Mouse (Mus musculus): ENCODE measurements around the gene Gng7.
"Not testable (repeated sequence)": the region's sequence is repeated elsewhere in the genome, so short reads cannot be mapped to it uniquely, and the experiment has no call there.

Gene Gng7

DNA sequence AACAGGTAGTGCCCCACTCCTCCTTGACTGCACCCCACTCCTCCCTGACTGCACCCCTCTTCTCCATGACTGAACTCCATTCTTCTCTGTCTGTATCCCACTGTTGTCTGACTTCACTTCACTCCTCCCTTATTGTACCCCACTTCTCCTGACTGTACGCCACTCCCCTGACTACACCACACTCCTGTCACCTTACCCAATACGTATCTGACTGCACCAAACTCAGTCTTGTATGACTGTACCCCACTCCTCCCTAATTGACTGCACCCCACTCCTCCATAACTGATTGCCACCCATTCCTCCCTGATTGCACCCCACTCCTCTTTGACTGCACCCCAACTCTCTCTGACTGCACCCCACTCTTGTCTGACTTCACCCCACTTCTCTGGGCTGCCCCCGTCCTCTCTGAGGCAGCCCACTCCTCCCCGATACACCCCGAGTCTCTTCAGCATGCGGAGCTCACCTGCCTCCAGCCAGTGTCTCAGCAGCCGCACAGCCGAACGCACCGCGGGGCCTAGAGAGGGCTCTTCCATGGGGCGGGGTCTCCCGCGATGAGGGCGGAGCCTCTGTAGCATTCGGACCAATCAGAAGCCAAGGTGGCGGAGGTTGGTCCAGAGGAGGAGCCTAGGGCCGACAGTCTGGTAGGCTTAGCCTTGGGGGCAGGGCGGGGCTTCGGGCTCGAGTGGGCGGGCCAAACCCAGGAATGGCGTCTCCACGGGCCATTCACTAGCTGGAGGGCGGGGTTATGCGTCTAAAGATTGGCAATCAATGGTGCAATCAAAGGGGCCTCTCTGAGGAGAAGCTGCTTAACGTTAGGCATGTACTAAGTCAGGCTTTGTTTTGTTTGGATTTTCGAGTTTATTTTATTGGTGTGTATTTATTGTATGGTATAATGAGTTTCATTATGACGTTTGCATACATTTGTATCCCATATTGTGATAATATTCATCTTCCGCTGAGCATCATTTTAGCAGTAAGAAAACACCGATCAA lies at the start of gene Gng7:
Gng7 (minus strand) TSS at position 553 of the 992 bp plus-strand sequence.
- in situ Hi-C loops (cut with MboI, MseI) = no loop called here

DNA sequence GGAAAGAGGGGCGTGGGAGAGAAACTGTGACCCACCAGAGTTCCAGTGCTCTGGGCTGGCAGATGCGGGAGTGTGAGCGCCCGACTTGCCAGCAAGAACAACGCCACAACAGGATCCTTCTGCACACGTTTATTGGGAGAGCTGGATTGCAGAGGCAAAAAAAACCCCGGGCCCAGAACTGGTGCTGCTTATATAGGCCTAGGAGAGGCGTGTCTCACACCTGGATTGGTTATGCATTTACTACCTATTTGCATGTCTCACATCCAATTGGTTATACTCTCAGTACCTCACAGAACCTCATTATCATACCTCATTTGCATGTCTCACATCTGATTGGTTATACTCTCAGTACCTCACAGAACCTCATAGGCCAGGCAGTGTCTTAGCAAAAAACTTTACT lies 49.8 kb upstream of the Gng7 start:
- in situ Hi-C loops (cut with MboI, MseI) = not testable (repeated sequence)

DNA sequence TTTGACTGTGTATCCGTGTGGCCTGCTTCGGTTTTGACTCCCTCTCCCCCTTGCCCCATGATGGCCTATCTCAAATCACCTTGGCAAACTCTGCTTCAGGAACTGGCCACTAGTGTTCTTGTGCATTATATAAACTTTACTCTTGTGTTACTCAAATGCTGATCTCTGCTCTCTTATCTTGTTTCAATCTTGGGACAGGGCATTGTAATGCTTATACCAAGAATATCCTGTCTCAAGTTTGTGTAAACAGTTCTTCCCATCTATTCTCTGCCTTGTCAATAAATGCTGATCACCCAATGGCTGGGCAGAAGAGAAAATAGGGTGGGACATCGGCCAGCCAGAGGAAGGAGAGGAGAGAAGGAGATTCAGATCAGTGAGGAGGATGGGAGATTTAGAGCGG lies 48.0 kb upstream of the Gng7 start:
- in situ Hi-C loops (cut with MboI, MseI) = no loop called here

DNA sequence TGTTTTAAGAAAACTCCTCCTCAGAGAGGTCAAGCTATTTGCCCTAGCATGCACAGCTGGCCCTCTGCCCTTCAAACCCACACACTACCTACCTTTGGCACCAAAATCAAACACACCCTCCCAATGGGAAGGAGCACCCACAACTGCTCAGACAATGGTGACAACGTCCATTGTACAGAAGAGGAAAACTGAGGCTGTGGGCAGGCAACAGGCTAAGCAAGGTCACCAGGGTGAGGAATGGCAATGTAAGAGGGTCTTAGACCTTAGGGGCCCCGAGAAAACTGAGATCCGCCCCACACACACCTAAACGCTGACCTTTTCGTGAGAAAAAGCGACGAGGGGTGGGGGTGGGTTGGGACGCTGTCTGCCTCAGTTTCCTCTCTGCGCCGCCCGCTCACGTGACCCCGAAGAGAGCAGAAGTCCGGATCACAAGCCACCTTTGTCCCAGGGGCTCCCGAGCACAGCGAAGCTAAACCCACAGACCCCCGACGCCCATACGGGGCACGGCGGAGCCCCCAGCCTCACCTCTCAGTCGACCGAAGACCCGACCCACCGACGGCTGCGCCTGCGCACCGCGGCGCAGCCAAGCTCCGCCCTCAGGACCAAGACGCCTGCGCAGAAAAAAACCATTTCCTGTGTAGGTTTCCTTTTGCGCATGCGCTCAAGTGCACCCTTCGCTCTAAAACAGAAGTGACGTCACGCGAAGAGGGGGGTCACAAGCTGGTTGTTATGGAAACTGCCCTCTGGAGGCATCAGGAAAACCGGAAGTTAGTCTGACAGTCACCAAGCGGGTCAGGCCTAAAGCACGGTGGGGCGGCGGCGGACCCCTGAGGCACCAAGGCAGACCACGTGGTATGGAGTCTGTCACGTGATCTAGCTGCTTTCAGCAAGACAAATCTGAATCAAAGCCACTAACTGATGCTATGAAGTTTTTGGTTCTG lies 45.1 kb upstream of the Gng7 start, which contains the start of gene Sgta:
Sgta (minus strand) TSS at position 579 of the 941 bp plus-strand sequence.
- in situ Hi-C loops (cut with MboI, MseI) = loop anchor here (10.0 kb wide), 1 partner anchor 825 kb away; no protein-coding TSS in a partner anchor

DNA sequence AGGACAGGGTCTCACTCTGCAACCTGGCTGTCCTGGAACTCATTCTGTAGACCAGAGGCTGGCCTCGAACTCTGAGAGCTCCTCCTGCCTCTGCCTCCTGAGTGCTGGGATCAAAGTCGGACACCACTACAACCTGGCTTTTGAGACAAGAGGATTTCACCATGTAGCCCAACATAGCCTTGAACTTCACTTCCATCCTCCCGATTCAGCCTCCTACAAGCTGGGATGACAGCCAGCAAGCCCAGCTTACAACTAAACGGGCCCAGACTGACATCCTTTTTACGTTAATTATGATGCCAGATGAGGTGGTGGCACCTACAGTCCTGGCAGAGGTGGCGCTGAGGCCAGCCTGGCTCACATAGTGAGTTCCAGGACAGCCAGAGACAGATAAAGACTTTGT lies 44.2 kb upstream of the Gng7 start:
- in situ Hi-C loops (cut with MboI, MseI) = loop anchor here (10.0 kb wide), 1 partner anchor 824 kb away; no protein-coding TSS in a partner anchor

DNA sequence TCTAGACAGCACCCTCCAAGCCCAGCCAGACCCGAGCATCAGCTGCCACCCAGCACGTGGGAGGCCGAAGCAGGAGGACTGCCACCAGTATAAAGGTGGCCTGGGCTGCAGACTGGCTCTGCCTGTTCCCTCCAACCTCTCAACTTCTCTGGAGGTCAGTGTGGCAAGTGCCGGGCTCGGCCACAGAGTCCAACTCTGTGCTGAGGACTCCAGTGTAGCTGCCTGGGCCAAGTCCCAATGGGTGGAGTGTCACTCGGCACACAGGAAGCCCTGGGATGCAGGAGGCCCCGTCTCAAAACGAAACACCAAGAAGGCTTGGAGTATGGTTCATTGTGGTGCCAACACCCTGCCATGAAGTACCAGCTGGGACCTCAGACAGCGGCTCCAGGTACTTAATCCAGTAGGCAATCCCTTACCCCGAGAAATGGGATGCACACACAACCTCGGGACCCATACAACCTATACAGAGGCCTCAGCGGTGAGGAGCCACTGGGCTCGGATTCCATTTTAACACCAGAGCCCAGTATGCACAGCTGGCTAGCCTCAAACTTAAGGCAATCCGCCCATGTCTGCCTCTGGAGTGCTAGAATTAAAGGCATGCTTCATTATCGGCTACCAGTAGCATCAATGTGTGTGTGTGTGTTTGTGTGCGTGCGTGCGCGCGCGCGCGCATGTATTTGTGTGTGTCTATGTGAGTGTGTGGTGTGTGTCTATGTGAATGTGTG lies 42.8 kb upstream of the Gng7 start:
- in situ Hi-C loops (cut with MboI, MseI) = loop anchor here (10.0 kb wide), 1 partner anchor 823 kb away; no protein-coding TSS in a partner anchor

DNA sequence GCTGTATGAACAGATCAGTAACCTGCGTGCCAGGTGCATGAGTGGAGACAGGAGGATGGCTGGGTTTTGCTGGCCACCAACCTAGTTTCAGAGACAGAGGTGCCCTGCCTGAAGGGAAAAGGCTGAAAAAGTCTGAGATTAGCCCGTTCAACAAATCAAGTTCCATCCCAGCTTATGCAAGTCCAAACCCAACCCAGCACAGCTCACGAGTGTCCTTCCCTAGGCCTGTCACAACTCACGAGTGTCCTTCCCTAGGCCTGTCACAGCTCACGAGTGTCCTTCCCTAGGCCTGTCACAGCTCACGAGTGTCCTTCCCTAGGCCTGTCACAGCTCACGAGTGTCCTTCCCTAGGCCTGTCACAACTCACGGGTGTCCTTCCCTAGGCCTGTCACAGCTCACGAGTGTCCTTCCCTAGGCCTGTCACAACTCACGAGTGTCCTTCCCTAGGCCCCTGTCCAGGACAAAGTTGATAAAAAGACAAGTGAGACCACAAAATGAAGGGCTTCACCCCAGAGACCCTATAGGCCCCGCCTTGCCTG lies 41.1 kb upstream of the Gng7 start:
- in situ Hi-C loops (cut with MboI, MseI) = loop anchor here (10.0 kb wide), 1 partner anchor 821 kb away; no protein-coding TSS in a partner anchor

DNA sequence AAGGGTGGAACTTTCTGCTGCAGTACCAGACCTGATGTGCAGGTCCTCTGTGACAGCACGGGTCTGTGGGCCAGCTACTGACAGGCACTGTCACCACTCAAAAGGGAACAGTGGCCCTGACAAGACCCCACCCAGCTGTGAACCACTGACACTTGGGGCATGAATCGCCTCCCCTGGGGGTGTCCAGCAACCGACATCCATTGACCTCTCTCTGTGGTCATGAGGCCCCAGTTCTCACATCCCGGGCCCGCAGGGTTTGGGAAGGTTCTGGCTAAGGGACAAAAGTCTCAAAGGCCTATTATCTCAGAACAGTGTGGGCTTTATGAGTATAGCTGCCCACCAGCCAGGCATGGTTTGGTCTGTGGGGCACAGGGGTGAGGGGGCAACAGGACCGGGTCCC lies 40.4 kb upstream of the Gng7 start:
- in situ Hi-C loops (cut with MboI, MseI) = loop anchor here (10.0 kb wide), 1 partner anchor 820 kb away; no protein-coding TSS in a partner anchor

DNA sequence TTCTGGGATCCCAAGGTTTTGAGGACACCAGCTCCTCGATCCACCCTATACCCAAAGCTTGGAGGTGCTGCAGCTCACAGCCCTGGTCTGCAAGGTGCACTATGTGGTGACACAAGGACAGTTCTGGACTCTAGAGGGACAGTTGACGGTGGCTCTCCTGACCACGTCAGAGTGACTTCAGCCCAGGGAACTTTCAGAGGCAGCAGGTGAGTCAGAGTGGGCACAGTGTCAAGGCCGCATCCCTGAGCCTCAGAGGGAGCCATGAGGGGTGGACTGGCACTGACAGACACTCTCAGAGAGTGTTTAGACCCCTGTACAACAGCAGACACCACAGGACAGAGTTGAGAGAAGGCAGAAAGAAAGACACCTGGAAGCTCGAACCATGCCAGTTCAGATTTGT lies 37.8 kb upstream of the Gng7 start:
- in situ Hi-C loops (cut with MboI, MseI) = loop anchor here (10.0 kb wide), 1 partner anchor 818 kb away; no protein-coding TSS in a partner anchor

DNA sequence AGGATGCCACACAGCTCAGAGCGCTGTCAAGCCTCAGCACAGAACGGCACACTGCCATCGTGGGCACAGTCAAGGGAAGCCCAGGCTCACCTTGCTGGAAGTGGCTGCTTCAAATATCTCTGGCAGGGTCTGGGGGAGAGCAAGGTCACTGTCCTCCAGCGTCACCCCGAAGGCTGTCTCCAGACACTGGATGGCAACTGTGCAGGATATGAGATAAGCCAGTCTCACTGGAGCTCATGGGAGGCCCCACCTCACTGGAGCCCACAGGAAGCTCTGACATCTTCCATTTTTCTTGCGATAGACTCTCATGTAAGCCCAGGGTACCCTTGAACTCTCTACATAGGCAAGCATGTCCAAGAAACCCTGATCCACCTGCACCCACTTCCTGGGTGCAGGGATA lies 36.4 kb upstream of the Gng7 start:
- in situ Hi-C loops (cut with MboI, MseI) = loop anchor here (10.0 kb wide), 1 partner anchor 816 kb away; no protein-coding TSS in a partner anchor

DNA sequence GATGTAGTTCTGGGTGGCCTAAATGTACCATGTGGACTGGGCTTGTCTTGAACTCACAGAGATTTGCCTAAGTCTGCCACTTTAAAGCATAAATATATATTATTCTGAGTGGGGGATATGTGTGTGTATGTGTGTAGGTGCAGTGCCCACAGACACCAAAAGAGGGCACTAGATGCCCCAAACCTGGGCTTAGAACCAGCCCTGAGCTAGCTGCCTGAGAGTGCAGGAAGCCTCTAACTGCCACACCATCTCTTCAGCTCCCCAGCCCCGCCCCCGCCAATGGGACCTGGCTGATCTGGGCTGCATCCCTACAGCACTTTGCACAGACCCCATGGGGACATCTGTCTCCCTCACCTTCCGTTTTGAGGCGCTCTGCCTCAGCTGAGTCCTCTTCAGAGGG lies 35.9 kb upstream of the Gng7 start:
- in situ Hi-C loops (cut with MboI, MseI) = loop anchor here (10.0 kb wide), 1 partner anchor 816 kb away; no protein-coding TSS in a partner anchor

DNA sequence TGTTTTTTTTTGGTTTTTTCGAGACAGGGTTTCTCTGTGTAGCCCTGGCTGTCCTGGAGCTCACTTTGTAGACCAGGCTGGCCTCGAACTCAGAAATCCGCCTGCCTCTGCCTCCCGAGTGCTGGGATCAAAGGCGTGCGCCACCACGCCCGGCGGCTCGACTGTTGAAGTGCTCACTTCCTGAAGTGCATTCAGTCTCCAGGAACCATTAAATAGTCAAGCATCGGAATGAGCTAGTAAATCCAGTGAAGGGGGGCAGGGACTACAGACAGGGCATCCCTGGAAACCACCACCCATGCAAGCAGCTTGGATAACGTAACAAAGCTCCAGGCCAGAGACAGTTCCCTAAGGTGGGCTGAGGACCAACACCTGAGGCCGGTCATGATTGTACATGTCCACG lies 30.5 kb upstream of the Gng7 start:
- in situ Hi-C loops (cut with MboI, MseI) = not testable (repeated sequence)

DNA sequence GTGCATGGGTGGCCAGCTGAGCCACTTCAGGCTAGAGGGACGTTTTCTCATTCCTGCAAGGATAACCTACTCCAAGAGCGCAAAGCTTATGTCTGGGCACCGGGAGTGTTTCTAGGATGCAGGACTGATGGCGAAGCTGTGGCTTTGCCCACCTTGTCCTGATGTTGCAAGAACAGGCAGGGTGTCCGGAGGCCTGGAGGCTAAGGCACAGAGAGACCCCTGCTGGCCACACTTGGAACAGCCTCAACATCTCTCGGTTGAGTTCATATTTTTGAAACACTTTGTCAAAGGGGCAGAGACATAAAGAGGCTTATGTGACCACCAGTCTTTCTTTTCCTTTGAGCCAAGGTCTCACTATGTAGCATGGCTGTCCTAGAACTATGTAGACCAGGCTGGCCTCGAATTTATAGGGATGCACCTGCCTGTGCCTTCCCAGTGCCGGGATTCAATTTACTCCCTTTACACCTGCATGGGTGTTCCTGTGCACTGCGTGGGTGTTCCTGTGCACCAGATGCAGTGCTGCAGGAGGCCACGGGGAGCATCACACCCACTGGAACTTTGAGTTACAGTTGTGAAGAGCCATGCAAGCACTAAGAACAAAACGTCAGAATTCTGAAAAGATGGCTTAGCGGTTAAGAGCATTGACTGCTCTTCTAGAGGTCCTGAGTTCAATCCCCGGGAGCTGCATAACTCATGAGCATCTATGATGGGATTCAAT lies 26.9 kb upstream of the Gng7 start:
- in situ Hi-C loops (cut with MboI, MseI) = no loop called here

DNA sequence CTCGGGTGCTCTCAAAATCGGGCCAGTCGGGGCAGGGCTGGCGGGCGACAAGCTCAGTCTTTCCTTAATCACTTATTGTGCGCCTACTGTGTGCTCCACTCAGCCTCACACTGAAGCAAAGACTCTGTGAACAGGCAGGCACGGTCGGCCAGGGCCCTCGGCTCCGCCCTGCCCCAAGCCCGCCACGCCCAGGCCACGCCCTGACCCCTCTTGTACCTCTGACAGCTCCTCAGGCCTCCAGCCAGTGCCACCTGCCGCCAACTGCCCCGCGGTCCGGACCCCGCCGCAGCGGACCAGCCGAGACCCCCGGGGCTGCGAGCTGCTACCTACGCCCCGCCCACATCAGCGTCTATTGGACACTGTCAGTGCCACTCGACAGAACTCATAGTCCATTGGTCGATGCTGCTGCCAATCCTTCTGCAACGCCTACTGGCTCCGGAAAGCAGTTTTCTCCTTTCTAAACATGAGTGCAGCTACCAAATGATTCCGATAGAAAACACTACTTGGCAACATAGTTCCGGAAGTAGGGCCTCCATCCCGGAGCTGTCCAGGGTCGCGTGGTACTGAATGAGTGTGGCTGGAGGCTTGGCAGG lies 22.3 kb upstream of the Gng7 start, which contains the start of gene Slc39a3:
Slc39a3 (minus strand) TSS at position 439 of the 593 bp plus-strand sequence.
- in situ Hi-C loops (cut with MboI, MseI) = no loop called here

DNA sequence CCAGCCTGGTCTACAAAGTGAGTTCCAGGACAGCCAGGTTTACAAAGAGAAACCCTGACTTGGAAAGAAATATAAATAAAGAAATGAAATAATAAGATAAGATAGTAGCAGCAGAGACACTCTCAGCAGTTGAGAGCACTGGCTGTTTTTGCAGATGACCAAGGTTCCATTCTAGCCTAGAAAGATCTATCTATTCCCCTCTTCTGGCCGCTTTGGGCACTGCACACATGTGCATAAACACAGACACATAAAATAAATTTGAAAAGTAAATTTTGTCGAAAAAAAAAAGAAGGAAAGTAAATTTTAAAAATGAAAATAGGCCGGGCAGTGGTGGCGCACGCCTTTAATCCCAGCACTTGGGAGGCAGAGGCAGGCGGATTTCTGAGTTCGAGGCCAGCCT lies 21.5 kb upstream of the Gng7 start:
- in situ Hi-C loops (cut with MboI, MseI) = no loop called here

DNA sequence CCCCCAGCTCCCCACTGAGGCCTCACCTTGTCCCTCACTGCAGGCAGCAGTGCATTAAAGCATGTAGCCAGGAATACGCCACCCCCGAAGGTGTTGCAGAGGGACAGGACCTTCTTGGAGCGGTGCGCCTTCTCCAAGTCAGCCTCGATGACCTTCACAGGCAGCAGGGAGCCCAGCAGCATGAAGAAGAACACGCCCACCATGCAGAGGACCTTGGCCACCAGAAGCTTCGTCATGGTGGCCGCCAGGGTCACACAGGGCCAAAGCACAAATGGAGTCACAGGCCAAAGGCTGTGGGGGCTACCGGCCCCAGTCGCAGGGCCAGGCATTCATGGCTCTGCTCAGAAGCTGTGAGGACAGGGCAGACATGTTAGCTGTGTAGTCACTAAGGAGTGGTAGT lies 18.8 kb upstream of the Gng7 start:
- in situ Hi-C loops (cut with MboI, MseI) = no loop called here

DNA sequence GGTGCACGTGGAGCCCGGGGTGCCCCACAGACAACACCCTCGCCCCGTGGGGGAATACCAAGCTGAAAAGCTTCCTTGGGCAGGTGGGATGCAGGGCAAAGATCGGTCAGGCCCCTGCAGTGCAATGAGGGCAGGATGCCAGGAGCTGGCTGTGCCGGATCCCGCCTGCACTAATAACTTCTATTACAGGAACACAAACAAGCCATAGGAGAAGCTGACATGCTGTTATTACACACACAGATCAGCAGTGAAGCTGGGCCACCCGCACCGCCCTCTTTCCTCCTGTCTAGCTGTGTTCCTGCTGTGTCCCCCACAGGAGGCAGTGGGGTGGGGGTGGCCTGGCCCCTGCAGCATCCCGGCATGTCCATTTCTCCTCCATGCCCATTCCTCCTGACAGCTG lies 14.3 kb upstream of the Gng7 start:
- in situ Hi-C loops (cut with MboI, MseI) = no loop called here

DNA sequence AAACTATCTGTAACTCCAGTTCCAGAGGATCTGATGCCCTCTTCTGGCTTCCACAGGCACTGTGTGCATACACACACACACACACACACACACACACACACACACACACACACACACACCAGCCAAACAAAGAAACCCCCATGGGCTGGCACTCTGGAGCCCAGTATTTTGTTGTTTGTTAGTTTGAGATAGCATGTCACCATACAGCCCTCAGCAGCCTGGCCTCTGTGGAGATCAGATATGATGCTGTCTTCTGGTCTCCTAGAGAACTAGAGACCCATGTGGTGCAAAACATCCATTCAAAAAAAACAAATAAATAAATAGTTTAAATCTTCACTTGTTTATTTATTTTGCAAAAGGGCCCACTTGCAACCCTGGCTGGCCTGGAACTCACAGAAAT lies 13.5 kb upstream of the Gng7 start:
- in situ Hi-C loops (cut with MboI, MseI) = no loop called here

DNA sequence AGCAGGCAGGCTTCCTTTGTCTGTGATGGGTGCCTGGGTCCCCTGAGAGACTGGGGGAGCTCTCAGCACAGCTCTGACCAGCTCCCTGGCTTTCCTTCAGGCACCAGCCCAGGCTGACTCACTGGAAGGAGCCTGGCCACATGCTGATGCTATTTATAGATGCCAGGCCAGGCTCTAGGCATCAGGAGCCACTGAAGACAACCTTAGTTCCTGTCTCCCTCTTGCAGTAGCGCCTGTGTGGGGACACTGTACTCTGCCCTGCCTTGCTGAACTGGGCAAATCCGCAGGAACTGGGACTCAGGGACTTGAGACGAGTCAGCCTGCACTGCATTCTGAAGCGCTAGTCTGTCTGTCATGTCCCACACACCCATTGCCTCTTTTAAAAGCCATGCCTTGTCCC lies 12.6 kb upstream of the Gng7 start:
- in situ Hi-C loops (cut with MboI, MseI) = no loop called here

DNA sequence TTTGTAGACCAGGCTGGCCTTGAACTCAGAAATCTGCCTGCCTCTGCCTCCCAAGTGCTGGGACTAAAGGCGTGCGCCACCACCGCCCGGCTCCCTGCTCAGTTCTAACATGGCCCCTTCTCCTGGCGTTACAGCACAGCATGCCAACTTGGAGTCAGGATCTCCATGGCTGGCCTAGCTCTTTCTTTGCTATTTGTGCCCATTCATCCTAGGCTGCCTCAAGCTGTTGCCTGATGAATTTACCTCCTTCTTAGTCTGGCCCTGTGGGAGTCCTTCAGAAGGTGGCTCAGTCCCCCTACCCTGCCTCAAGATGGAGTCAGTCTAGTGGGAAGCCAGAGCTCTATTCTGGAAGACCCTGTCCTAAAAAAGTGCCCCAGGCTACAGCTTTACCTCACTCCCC lies 12.1 kb upstream of the Gng7 start:
- in situ Hi-C loops (cut with MboI, MseI) = no loop called here
